Mouse (Mus musculus): ENCODE data around the gene Ccdc50.

- TF ChIP-seq CTCF (IDR thresholded peaks at IDR 0.05) (no peak), POLR2A (IDR thresholded peaks at IDR 0.05; ENCODE audit: insufficient read depth, low read depth, low read length) (no peak)
Observed at GRCm38 (mm10) chr16:27349878-27350532, 38.7 kb upstream of the Ccdc50 start.

Data from heart, adult 2 months (tissue).